Mouse (Mus musculus): ENCODE data around the gene Mmp25. TPM values are rescaled to one million over a fixed set of nuclear protein-coding genes. Genes with fewer than 3 reads are reported as not detected.

The Mmp25 gene
- polyA plus RNA-seq, 1 experiment from 2014 or later: 0.51 TPM

DNA sequence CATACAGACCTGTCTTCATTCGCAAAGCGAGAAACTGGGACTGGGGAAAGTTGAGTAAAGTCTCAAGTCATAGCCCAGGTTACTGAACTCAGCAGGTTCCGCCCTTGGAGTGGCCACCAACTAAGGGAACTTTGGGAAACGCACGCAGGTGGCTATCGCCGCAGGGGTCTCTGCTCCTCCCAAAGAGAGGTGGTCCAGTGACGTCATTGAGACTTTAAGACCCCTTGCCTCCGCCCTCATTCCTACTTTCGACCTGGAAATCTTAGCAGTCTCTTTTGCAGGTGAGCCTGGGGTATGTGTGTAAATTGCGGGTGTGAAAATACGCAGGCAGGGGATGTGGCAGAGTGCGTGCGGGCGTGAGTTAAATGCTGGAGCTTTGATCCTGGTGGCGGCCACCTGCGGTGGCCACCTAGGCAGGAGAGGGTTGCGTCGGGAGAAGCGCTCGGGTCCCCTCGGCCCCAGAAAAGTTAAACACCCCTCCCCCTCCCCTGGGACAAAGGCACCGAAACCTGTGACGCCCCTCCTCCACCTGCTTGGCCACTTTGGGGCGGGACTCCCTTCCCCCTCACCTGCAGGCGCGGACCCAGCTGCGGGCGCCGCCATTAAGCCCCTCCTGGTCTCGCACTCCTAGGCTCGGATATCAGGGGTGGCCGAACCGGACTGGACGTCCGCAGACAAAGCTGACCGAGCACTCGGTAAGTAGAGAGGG, 34.2 kb upstream of the Mmp25 start, which contains the start of gene Cldn6:
TSS of gene Cldn6 (plus strand) at position 123 of the 709 bp plus-strand sequence.
- Histone ChIP-seq H3K9ac (ENCODE audit: low read length) (peak within 1 kb of the TSS; percentile 40), H3K27me3 (replicated peaks; ENCODE audit: control insufficient read depth, insufficient read depth, low read length) (peaks cover 51% of the 10 kb centered on the region), H3K9me3 (ENCODE audit: control insufficient read depth, low read length) (no peaks in the 10 kb centered on the region), H3K4me2 (ENCODE audit: low read length) (peak within 1 kb of the TSS; percentile 35), H3K4me1 (replicated peaks; ENCODE audit: control insufficient read depth, insufficient read depth, low read length) (peaks cover 17% of the 10 kb centered on the region), H3K36me3 (ENCODE audit: control insufficient read depth, insufficient read depth, low read length) (no peaks in the 10 kb centered on the region), H3K27ac (ENCODE audit: low read depth) (peak within 1 kb of the TSS; percentile 36), H3K4me3 (ENCODE audit: low read depth, low read length) (peak within 1 kb of the TSS; percentile 36)
- ATAC-seq (replicated peaks; ENCODE audit: low FRiP score, low TSS enrichment, low read depth) (no peak), DNase-seq (ENCODE audit: low spot score) (peak; percentile 75)
- WGBS: 3% methylated on average over 35 of the region's 38 CpGs

DNA sequence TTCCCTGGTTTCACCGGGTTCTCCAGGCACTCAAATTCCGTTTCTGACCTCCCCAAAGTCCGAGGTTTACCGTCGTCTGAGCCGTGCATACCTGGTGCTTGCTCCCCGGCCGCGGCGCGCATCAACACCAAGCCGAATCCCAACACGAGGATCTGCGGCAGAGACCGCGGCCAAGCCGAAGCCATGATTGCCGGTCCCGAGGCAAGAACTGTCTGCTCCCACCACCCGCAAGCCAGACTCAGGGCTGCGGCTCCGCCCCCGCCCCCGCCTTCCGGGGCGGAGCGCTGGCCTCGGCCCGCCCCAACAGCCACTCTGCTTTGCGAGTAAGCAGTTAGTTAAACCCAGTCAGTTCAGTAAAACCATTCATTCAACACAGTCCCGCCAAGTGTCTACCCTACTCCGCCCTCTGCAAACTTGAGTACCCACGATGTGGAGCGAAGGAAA, 32.2 kb upstream of the Mmp25 start, which contains the start of gene Tnfrsf12a:
TSS of gene Tnfrsf12a (minus strand) at position 233 of the 444 bp plus-strand sequence.
- H3K9me3 ChIP-seq (ENCODE audit: control insufficient read depth, low read length): no peaks in the 10 kb centered on the region
- peak within 1 kb of the TSS; percentile 62 for H3K4me3 ChIP-seq (ENCODE audit: low read depth, low read length)
- H3K9ac ChIP-seq (ENCODE audit: low read length): peak within 1 kb of the TSS; percentile 55
- H3K4me2 ChIP-seq (ENCODE audit: low read length): peak within 1 kb of the TSS; percentile 94
- peak within 1 kb of the TSS; percentile 73 for H3K27ac ChIP-seq (ENCODE audit: low read depth)
- H3K27me3 ChIP-seq (replicated peaks; ENCODE audit: control insufficient read depth, insufficient read depth, low read length): peaks cover 42% of the 10 kb centered on the region
- no peaks in the 10 kb centered on the region for H3K36me3 ChIP-seq (ENCODE audit: control insufficient read depth, insufficient read depth, low read length)
- ATAC-seq (replicated peaks; ENCODE audit: low FRiP score, low TSS enrichment, low read depth) (peak; percentile 20; the same call in 1 of the 2 replicates), DNase-seq (ENCODE audit: low spot score) (peak; percentile 90)
- H3K4me1 ChIP-seq (replicated peaks; ENCODE audit: control insufficient read depth, insufficient read depth, low read length): peaks cover 19% of the 10 kb centered on the region
- WGBS: under 1% methylated on average over 34 of the region's 34 CpGs

DNA sequence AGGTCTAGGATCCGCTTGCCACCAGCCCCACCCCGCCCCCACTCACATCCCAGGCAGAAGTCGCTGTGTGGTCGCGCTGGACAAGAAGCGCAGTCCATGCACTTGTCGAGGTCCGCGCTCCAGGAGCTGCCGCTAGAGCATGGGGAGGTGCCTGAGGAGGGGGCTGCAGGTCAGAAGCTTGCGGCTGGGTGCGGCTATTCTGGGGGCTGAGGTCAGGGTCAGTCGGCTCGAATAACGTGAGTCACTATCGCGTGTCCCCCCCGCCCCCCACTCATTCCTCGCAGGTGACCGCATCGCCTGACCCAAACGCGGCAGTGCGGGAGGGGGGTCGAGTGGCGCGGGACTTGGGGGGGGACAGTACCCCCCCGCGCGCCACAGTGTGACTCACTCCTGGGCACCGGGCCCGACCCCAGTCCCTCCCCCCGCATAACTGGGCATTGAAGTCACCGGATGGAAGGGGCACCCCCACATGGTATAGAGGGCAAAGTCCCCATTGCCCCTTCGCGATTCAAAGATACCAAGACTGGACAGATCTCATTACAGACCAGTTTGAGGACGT, 31.5 kb upstream of the Mmp25 start:
- DNase-seq (ENCODE audit: low spot score): no peak
- under 1% methylated on average over 37 of the region's 37 CpGs for WGBS
- H3K9ac ChIP-seq (ENCODE audit: low read length): peak overlapping the region; percentile 55
- peak overlapping the region; percentile 73 for H3K27ac ChIP-seq (ENCODE audit: low read depth)
- no peaks in the 10 kb centered on the region for H3K9me3 ChIP-seq (ENCODE audit: control insufficient read depth, low read length)
- peak overlapping the region; percentile 94 for H3K4me2 ChIP-seq (ENCODE audit: low read length)
- peak overlapping the region; percentile 62 for H3K4me3 ChIP-seq (ENCODE audit: low read depth, low read length)
- H3K27me3 ChIP-seq (replicated peaks; ENCODE audit: control insufficient read depth, insufficient read depth, low read length): peaks cover 39% of the 10 kb centered on the region
- ATAC-seq (replicated peaks; ENCODE audit: low FRiP score, low TSS enrichment, low read depth): no peak
- no peaks in the 10 kb centered on the region for H3K36me3 ChIP-seq (ENCODE audit: control insufficient read depth, insufficient read depth, low read length)
- peaks cover 19% of the 10 kb centered on the region for H3K4me1 ChIP-seq (replicated peaks; ENCODE audit: control insufficient read depth, insufficient read depth, low read length)

DNA sequence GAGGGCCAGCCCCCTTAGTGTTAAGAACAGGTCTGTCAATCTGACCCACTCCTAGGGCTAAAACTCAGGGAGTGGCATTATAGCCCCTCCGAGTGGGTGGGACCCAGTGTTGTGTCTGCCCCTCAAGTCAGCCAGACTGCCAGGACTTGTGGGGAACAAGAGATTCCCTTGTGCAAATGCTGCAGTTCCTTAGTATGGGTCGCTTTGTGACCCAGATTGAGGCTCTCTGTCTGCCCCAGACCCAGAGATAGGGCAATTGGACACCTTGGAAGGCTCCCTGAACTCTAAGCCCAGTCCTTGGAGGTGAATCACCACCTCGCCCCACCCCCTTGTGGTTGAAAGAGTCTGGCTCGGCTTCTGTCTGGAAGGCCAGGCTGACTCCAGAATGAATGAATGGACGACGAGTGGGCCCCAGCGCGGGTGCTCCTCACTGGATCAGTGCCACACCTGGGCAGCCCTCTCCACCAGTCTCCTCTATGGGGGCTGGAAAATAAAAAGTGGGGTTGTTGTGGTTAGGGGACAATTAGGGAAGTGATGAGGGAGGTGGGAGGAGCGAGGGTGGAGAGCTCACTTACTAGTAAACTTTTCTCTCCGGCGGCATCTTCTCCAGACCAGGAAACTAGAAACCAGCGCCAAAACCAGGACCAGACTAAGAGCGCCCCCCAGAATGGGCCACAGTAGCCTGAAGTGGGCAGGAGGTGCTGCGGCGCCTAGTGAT, 30.6 kb upstream of the Mmp25 start:
- peaks cover 19% of the 10 kb centered on the region for H3K4me1 ChIP-seq (replicated peaks; ENCODE audit: control insufficient read depth, insufficient read depth, low read length)
- peak overlapping the region; percentile 73; the same call in 1 of the 2 replicates for H3K27ac ChIP-seq (ENCODE audit: low read depth)
- DNase-seq (ENCODE audit: low spot score): peak; percentile 78

DNA sequence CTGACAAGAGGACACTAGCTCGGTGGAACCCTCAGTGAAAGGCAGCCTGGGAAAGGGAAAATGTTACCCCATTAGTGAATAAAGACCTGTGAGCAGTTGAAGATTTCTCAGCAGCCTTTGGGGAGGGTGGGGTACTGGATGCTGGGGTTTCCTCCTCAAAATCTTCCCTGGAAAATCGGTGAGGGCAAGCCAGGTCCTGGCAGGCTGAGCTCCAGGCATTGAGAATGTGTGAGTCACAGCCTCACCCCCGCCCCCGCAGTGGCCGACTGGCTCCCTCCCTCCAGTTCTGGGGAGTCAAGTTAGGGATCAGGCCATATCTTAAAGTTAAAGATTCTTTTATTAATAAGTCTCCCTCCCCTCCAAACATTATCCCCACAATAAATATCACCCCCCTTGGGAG, 30.1 kb upstream of the Mmp25 start:
- DNase-seq (ENCODE audit: low spot score): no peak
- Histone ChIP-seq H3K9ac (ENCODE audit: low read length) (no peak overlapping the region), H3K9me3 (ENCODE audit: control insufficient read depth, low read length) (no peaks in the 10 kb centered on the region), H3K27me3 (replicated peaks; ENCODE audit: control insufficient read depth, insufficient read depth, low read length) (peaks cover 25% of the 10 kb centered on the region), H3K4me2 (ENCODE audit: low read length) (peak overlapping the region; percentile 94), H3K27ac (ENCODE audit: low read depth) (no peak overlapping the region), H3K36me3 (ENCODE audit: control insufficient read depth, insufficient read depth, low read length) (peaks cover 6% of the 10 kb centered on the region; the same call in 1 of the 2 replicates), H3K4me1 (replicated peaks; ENCODE audit: control insufficient read depth, insufficient read depth, low read length) (peaks cover 19% of the 10 kb centered on the region), H3K4me3 (ENCODE audit: low read depth, low read length) (0 out of 2 replicates have a peak overlapping the region, but pooled peaks have one; percentile 62)
- no peak for ATAC-seq (replicated peaks; ENCODE audit: low FRiP score, low TSS enrichment, low read depth)
- 26% methylated on average over 5 of the region's 5 CpGs for WGBS

More for the DNA sequence above, 30.6 kb upstream of the Mmp25 start:
- Histone ChIP-seq H3K36me3 (ENCODE audit: control insufficient read depth, insufficient read depth, low read length) (no peaks in the 10 kb centered on the region), H3K4me2 (ENCODE audit: low read length) (peak overlapping the region; percentile 94), H3K4me3 (ENCODE audit: low read depth, low read length) (peak overlapping the region; percentile 62), H3K27me3 (replicated peaks; ENCODE audit: control insufficient read depth, insufficient read depth, low read length) (peaks cover 31% of the 10 kb centered on the region), H3K9me3 (ENCODE audit: control insufficient read depth, low read length) (no peaks in the 10 kb centered on the region), H3K9ac (ENCODE audit: low read length) (peak overlapping the region; percentile 55; the same call in 1 of the 2 replicates)
- 17% methylated on average over 15 of the region's 15 CpGs for WGBS
- ATAC-seq (replicated peaks; ENCODE audit: low FRiP score, low TSS enrichment, low read depth): no peak

DNA sequence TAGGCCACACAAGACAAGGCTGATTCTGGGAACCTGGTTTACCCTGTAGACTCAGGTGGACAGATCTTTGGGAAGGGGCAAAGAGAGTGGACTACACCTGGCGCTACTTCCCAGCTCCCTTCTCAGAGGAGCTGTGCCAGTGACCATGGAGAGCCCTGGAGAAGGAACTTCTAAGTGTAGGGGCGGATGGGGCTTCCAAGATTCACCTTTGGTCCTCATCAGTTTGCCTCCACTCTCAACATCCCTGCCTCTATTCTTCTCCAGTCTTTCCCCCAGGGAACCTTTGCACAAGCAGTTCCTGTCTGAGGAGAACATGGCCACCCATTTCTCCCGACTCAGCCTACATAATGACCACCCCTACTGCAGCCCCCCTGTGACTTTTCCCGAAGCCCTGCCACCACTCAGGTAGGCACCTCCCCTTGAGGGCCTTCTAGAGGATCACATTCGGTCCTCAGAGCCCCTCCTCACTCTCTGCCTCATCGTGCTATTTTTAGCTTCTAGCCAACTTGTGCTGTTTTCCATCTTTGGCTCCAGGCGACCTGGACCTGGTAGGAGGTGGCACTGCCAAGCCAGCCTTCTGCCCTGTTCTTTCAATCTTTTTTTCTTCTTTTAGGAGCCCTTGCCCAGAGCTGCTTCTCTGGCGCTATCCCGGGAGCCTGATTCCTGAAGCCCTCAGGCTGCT, 29.3 kb upstream of the Mmp25 start:
- no peak for ATAC-seq (replicated peaks; ENCODE audit: low FRiP score, low TSS enrichment, low read depth)
- peak overlapping the region; percentile 47 for H3K9ac ChIP-seq (ENCODE audit: low read length)
- peak overlapping the region; percentile 51 for H3K4me3 ChIP-seq (ENCODE audit: low read depth, low read length)
- peaks cover 18% of the 10 kb centered on the region for H3K27me3 ChIP-seq (replicated peaks; ENCODE audit: control insufficient read depth, insufficient read depth, low read length)
- peak overlapping the region; percentile 94 for H3K4me2 ChIP-seq (ENCODE audit: low read length)
- 31% methylated on average over 9 of the region's 9 CpGs for WGBS
- peaks cover 11% of the 10 kb centered on the region for H3K36me3 ChIP-seq (ENCODE audit: control insufficient read depth, insufficient read depth, low read length)
- no peaks in the 10 kb centered on the region for H3K9me3 ChIP-seq (ENCODE audit: control insufficient read depth, low read length)
- no peak for DNase-seq (ENCODE audit: low spot score)
- peaks cover 19% of the 10 kb centered on the region for H3K4me1 ChIP-seq (replicated peaks; ENCODE audit: control insufficient read depth, insufficient read depth, low read length)
- H3K27ac ChIP-seq (ENCODE audit: low read depth): no peak overlapping the region

DNA sequence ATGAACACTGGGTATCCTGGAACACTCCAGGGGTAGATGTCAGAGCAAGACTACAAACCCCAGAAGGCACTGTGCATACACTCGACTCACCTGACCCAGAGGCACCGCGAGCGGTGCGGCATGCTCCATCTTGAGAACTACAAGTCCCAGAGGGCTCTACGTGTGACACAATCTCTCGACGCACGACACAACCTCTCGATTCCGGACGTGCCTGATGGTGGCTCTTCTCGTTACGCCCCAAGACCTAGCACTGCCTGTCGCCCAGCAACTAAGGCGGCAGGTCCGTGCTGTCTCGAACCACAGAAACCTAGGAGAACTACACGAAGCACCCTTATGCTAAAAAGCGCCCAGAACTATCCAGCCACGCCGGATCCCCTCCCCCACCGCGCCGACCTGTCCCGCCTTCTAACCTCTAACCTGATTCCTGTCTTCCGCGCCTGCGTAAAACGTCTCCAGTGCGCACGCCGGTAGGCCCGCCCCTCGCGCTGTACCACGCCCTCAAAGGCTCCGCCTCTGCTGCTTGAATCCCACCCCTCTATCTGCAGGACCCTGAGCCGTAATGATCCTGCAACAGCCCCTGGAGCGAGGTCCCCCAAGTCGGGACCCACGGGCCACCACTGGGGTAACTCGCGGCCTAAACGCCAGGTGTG, 28.5 kb upstream of the Mmp25 start, which contains the start of the genes Hcfc1r1 and Thoc6:
TSS of gene Hcfc1r1 (plus strand) at position 173 of the 650 bp plus-strand sequence.
TSS of gene Thoc6 (minus strand) at position 459 of the 650 bp plus-strand sequence.
- H3K27ac ChIP-seq (ENCODE audit: low read depth): no peak within 1 kb of the TSS
- H3K36me3 ChIP-seq (ENCODE audit: control insufficient read depth, insufficient read depth, low read length): peaks cover 19% of the 10 kb centered on the region
- under 1% methylated on average over 45 of the region's 45 CpGs for WGBS
- no peaks in the 10 kb centered on the region for H3K9me3 ChIP-seq (ENCODE audit: control insufficient read depth, low read length)
- peak; percentile 97 for DNase-seq (ENCODE audit: low spot score)
- H3K9ac ChIP-seq (ENCODE audit: low read length): peak within 1 kb of the TSS; percentile 47
- peaks cover 19% of the 10 kb centered on the region for H3K4me1 ChIP-seq (replicated peaks; ENCODE audit: control insufficient read depth, insufficient read depth, low read length)
- peak within 1 kb of the TSS; percentile 94 for H3K4me2 ChIP-seq (ENCODE audit: low read length)
- H3K27me3 ChIP-seq (replicated peaks; ENCODE audit: control insufficient read depth, insufficient read depth, low read length): peaks cover 9% of the 10 kb centered on the region; the same call in 1 of the 2 replicates
- peak within 1 kb of the TSS; percentile 51 for H3K4me3 ChIP-seq (ENCODE audit: low read depth, low read length)
- peak; percentile 92 for ATAC-seq (replicated peaks; ENCODE audit: low FRiP score, low TSS enrichment, low read depth)
